18 mouse cellular contexts compared by ENCODE assay signal in genomic region chr4:48160386-48160785, GRCm38 (mm10). TPM values are rescaled to one million over a fixed set of nuclear protein-coding genes. Genes with fewer than 3 reads are reported as not detected.
DNase-seq lines count a peak whose midpoint lies in the region; ATAC-seq and TF ChIP-seq lines count a peak whose summit lies in the region.
"Had no signal": no experiment of that assay in that cellular context is flagged by ENCODE, and none has a peak within 500 bp of the region (broad histone marks: within the 10 kb centered on the region; RNA-seq: fewer than 3 reads in every experiment).

No protein-coding gene starts in this region.

- no peaks in the 10 kb centered on the region for H3K9me3 ChIP-seq in G1E (replicated peaks)
- no peaks in the 10 kb centered on the region for H3K9me3 ChIP-seq in liver, embryonic 15.5 days (replicated peaks)
- H3K9me3 ChIP-seq: embryonic facial prominence, embryonic 13.5 days; forebrain, embryonic 12.5 days; heart, embryonic 13.5 days; hindbrain, embryonic 12.5 days had no signal

- H3K4me2 ChIP-seq in liver, embryonic 15.5 days = no peak overlapping the region
- H3K4me2 ChIP-seq: embryonic facial prominence, embryonic 13.5 days; forebrain, embryonic 12.5 days; heart, embryonic 13.5 days; hindbrain, embryonic 12.5 days had no signal

- H3K4me1 ChIP-seq in G1E (ENCODE audit: insufficient read depth, low read depth, low read length) = peaks cover 44% of the 10 kb centered on the region
- H3K4me1 ChIP-seq in liver, embryonic 15.5 days (replicated peaks) = peaks cover 24% of the 10 kb centered on the region
- H3K4me1 ChIP-seq: embryonic facial prominence, embryonic 13.5 days; forebrain, embryonic 12.5 days; hindbrain, embryonic 12.5 days had no signal

- ATAC-seq in G1E (ENCODE audit: extremely low read depth, insufficient number of reproducible peaks, low FRiP score, poor library complexity, severe bottlenecking) = peak; percentile 78
- ATAC-seq in liver, embryonic 15.5 days (ENCODE audit: insufficient read depth) = peak; percentile 52; the same call in 1 of the 2 replicates
- peak; percentile 46 for ATAC-seq in megakaryocyte-erythroid progenitor cell, adult 5-6 weeks (replicated peaks; ENCODE audit: low FRiP score, low TSS enrichment, poor library complexity, severe bottlenecking)
- ATAC-seq in frontal cortex, adult (ENCODE audit: low TSS enrichment) = no peak
- ATAC-seq: forebrain, embryonic 16.5 days; hindbrain, postnatal 0 days had no signal

- peak; percentile 25 for DNase-seq in G1E (ENCODE audit: low spot score)
- peak; percentile 39 for DNase-seq in c-Kit-positive CD71-positive TER-119-positive erythroid progenitor cells, embryonic 14.5 days (ENCODE audit: low spot score)
- no peak for DNase-seq in spleen, postnatal 36 days (ENCODE audit: low spot score in 2 of 2)
- DNase-seq: adrenal gland, adult 8-10 months; cerebellum, adult 18-20 months; cerebellum, adult 9-11 months; cerebellum, postnatal 36 days; gastrocnemius, postnatal 14 days; heart, postnatal 36 days had no signal

- 36% methylated on average over 4 of the region's 4 CpGs for WGBS in liver, embryonic 15.5 days (ENCODE audit: insufficient replicate concordance)

- TF ChIP-seq CTCF in G1E (IDR thresholded peaks at IDR 0.05; ENCODE audit: low read depth, low read length) = no peak

- H3K27me3 ChIP-seq in G1E (ENCODE audit: insufficient read depth, low read length) = no peaks in the 10 kb centered on the region
- H3K27me3 ChIP-seq in liver, embryonic 15.5 days = no peaks in the 10 kb centered on the region
- H3K27me3 ChIP-seq: embryonic facial prominence, embryonic 13.5 days; forebrain, embryonic 12.5 days; heart, embryonic 13.5 days; hindbrain, embryonic 12.5 days had no signal

- no peak overlapping the region for H3K27ac ChIP-seq in liver, embryonic 15.5 days (replicated peaks)
- H3K27ac ChIP-seq: embryonic facial prominence, embryonic 13.5 days; forebrain, embryonic 12.5 days; heart, embryonic 13.5 days; hindbrain, embryonic 12.5 days; hindbrain, postnatal 0 days had no signal

- no peak overlapping the region for H3K9ac ChIP-seq in liver, embryonic 15.5 days
- H3K9ac ChIP-seq: embryonic facial prominence, embryonic 13.5 days; forebrain, embryonic 12.5 days; heart, embryonic 13.5 days; hindbrain, embryonic 12.5 days had no signal

- H3K4me3 ChIP-seq in G1E (ENCODE audit: low read depth, low read length) = no peak overlapping the region; the same call in 1 of the 2 replicates
- H3K4me3 ChIP-seq in liver, embryonic 15.5 days (replicated peaks) = no peak overlapping the region
- H3K4me3 ChIP-seq: embryonic facial prominence, embryonic 13.5 days; forebrain, embryonic 12.5 days; heart, embryonic 13.5 days; hindbrain, embryonic 12.5 days had no signal

- H3K36me3 ChIP-seq in G1E (replicated peaks) = peaks cover 60% of the 10 kb centered on the region
- peaks cover 13% of the 10 kb centered on the region for H3K36me3 ChIP-seq in liver, embryonic 15.5 days (replicated peaks)

RNA-seq across cellular contexts. Expression of gene Stx17, which starts 35.7 kb away (rescaled TPM):
- total RNA-seq in G1E (2014; fragmentation: Nextera tagmentation) (21.7 and 22.8 TPM in 2 replicates), G1E (2017) (18.5 and 21.8 TPM in 2 replicates)
- polyA plus RNA-seq in G1E (2012) = 2.4 and 4.0 TPM in 2 replicates
- polyA plus RNA-seq in liver, embryonic 15.5 days (2015; fragmentation: Nextera tagmentation; extraction: Ambion mirVana) = 15.3 and 17.5 TPM in 2 replicates
- 16.3 and 22.8 TPM in 2 replicates for total RNA-seq in megakaryocyte-erythroid progenitor cell, adult 5-6 weeks (2014; fragmentation: Nextera tagmentation)
- total RNA-seq in megakaryocyte-erythroid progenitor cell, adult 5-6 weeks (2017) = 25.6 and 35.5 TPM in 2 replicates

Comparison
In these comparisons a context has a peak if more than half of its experiments do, and no peak if none do; other contexts are left out.
1. DNase-seq: peak in G1E (single experiment) and c-Kit-positive CD71-positive TER-119-positive erythroid progenitor cells, embryonic 14.5 days (single experiment); none in spleen, postnatal 36 days (0 of 2).